Mouse (Mus musculus) stomach, postnatal 0 days (tissue): ENCODE results near the gene Lgr5. TPM values are rescaled to one million over a fixed set of nuclear protein-coding genes. Genes with fewer than 3 reads are reported as not detected.

ENCODE experiments used
- ATAC-seq: fragments of 200-750 bp; cut with Nextera tagmentation; 2 replicates; pipeline ENCODE4 v1.8.0; 2017; ENCODE audit not compliant: low FRiP score, low TSS enrichment
- DNase-seq: peaks from one replicate; pipeline ENCODE4 v3.0.0-alpha.2; 2016; ENCODE audit warnings: low spot score
- H3K27ac ChIP-seq: fragments of 300-500 bp; sonication (generic); replicated peaks from 2 replicates; pipeline ENCODE4 v1.5.1; 2014; ENCODE audit warnings: mild to moderate bottlenecking, control low read depth
- H3K27me3 ChIP-seq: fragments of 300-500 bp; sonication (generic); 2 replicates; pipeline ENCODE4 v1.6.1; 2014; ENCODE audit warnings: low read length; ENCODE audit not compliant: control insufficient read depth, insufficient read depth
- H3K36me3 ChIP-seq: fragments of 300-500 bp; sonication (generic); 2 replicates; pipeline ENCODE4 v1.6.1; 2014; ENCODE audit warnings: low read length, mixed read lengths; ENCODE audit not compliant: control insufficient read depth, insufficient read depth
- H3K4me1 ChIP-seq: fragments of 300-500 bp; sonication (generic); replicated peaks from 2 replicates; pipeline ENCODE4 v1.6.1; 2014; ENCODE audit warnings: antibody characterized with exemption; ENCODE audit not compliant: control insufficient read depth, insufficient read depth
- H3K4me2 ChIP-seq: fragments of 300-500 bp; sonication (generic); replicated peaks from 2 replicates; pipeline ENCODE4 v1.6.1; 2014; ENCODE audit warnings: low read depth, mild to moderate bottlenecking, control low read depth, moderate library complexity
- H3K4me3 ChIP-seq: fragments of 300-500 bp; sonication (generic); 2 replicates; pipeline ENCODE4 v1.5.1; 2014; ENCODE audit warnings: low read depth, low read length, control low read depth
- H3K9ac ChIP-seq: fragments of 300-500 bp; sonication (generic); 2 replicates; pipeline ENCODE4 v1.6.1; 2014; ENCODE audit warnings: mild to moderate bottlenecking, low read length, control low read depth, mixed read lengths
- H3K9me3 ChIP-seq: fragments of 300-500 bp; sonication (generic); 2 replicates; pipeline ENCODE4 v1.6.1; 2016; ENCODE audit warnings: low read length; ENCODE audit not compliant: control insufficient read depth
- CTCF ChIP-seq: IDR thresholded peaks from 2 replicates; pipeline ENCODE4 v1.5.1; 2016; ENCODE audit warnings: antibody characterized with exemption, low read depth, mild to moderate bottlenecking, moderate library complexity
- EP300 ChIP-seq: optimal IDR thresholded peaks from 2 replicates; pipeline ENCODE3; 2016; ENCODE audit warnings: antibody characterized with exemption
- WGBS: fragments of 180-500 bp; shearing (Covaris S2); extraction: QIAGEN DNeasy Blood & Tissue Kit; methylation state at CpG from one replicate; pipeline ENCODE4 v1.1.7; 2014; 5-methylcytosine and 5-hydroxymethylcytosine counted together
- polyA plus RNA-seq: library from polyadenylated mRNA; unstranded; fragments of >200 nt; fragmentation: Nextera tagmentation; extraction: Ambion mirVana; gene quantifications from 2 replicates; pipeline ENCODE4 v1.2.1, GENCODE M21; 2015

Gene Lgr5
- polyA plus RNA-seq, 1 experiment from 2014 or later: 2.9 TPM

- no peaks in the 10 kb centered on the region for H3K27me3 ChIP-seq
- H3K36me3 ChIP-seq: no peaks in the 10 kb centered on the region
- no peak overlapping the region for H3K4me3 ChIP-seq
- no peak overlapping the region for H3K4me2 ChIP-seq
- no peak overlapping the region for H3K27ac ChIP-seq
- DNase-seq: no peak
- no peaks in the 10 kb centered on the region for H3K9me3 ChIP-seq
- H3K4me1 ChIP-seq: no peaks in the 10 kb centered on the region
- 73% methylated on average over 3 of the region's 3 CpGs for WGBS
- TF ChIP-seq EP300 (no peak), CTCF (no peak)
- no peak for ATAC-seq
- H3K9ac ChIP-seq: no peak overlapping the region
Measured at GRCm38 (mm10) chr10:115551069-115551468, 36.5 kb downstream of the Lgr5 start.

DNA sequence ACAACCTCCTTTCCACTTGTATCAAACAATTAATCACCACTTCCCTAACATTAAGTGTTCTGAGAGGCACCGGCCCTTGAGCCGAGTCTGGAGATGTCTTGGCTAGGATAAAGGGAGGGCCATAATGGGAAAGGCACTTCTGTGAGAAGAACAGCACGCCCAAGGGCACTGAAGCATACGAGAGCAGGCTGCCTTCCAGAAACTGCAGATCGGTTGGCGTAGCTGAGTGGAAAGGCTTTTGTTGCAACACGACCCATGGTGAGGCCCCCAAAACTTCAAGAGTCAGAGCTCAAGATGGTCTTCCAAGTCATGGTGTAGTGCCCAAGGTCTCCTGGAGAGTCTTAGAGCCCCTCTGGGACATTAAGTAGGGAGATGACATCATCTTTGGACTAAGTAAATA, 37.3 kb downstream of the Lgr5 start:
- no peak overlapping the region for H3K4me3 ChIP-seq
- H3K4me2 ChIP-seq: no peak overlapping the region
- TF ChIP-seq CTCF: no peak
- TF ChIP-seq EP300: no peak
- no peak overlapping the region for H3K9ac ChIP-seq
- no peaks in the 10 kb centered on the region for H3K4me1 ChIP-seq
- no peak for ATAC-seq
- H3K27ac ChIP-seq: no peak overlapping the region
- no peak for DNase-seq
- no peaks in the 10 kb centered on the region for H3K9me3 ChIP-seq
- no peaks in the 10 kb centered on the region for H3K27me3 ChIP-seq
- no peaks in the 10 kb centered on the region for H3K36me3 ChIP-seq
- WGBS: 76% methylated on average over 7 of the region's 7 CpGs

DNA sequence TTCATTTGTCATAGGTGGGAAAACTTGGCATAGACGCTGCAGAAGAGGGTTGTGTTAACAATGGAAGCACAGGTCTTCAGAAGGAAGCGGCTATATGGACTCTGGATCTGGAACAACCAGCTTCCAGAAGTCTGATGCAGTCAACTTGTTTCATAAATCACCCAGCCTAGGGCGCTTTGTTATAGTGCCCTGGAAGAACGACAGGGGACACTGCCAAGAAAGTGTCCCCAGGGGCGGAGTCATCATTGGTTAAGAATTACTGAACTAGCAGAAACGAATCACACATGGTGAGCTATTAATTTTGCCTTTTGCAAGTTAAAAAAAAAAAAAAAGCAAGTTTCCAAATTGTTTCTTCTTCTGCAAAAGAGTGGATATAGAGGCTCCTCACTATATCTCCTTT, 44.7 kb downstream of the Lgr5 start:
- WGBS: 56% methylated on average over 6 of the region's 6 CpGs
- DNase-seq: no peak
- no peak for ATAC-seq

DNA sequence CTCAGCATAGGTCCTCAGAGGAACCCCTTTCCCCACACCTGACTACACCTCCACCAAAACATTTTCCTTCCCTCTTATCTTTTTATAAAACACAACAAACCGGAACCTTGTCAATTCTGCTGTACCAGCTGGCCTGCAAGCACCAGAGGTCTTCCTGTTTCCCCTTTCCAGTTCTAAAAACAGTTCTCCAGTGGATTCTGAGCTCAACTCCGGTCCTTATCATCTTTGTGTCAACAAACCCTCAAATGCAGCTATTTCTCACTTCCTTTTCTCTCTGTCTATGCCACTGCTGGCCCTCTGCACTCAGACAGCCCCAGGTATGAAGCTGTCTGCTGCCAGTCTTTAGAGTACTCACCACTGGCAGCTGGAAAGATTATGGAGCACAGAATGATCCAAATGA, 56.8 kb downstream of the Lgr5 start:
- 22% methylated on average over 2 of the region's 2 CpGs for WGBS
- Histone ChIP-seq H3K4me1 (no peaks in the 10 kb centered on the region), H3K4me3 (no peak overlapping the region), H3K27me3 (no peaks in the 10 kb centered on the region), H3K9me3 (no peaks in the 10 kb centered on the region), H3K36me3 (no peaks in the 10 kb centered on the region), H3K27ac (no peak overlapping the region), H3K9ac (no peak overlapping the region), H3K4me2 (no peak overlapping the region)
- ATAC-seq: no peak
- TF ChIP-seq CTCF (no peak), EP300 (no peak)
- DNase-seq: no peak

More for the DNA sequence above, 44.7 kb downstream of the Lgr5 start:
- Histone ChIP-seq H3K27me3 (no peaks in the 10 kb centered on the region), H3K36me3 (no peaks in the 10 kb centered on the region), H3K4me2 (no peak overlapping the region), H3K9ac (no peak overlapping the region), H3K4me1 (no peaks in the 10 kb centered on the region), H3K27ac (no peak overlapping the region), H3K9me3 (no peaks in the 10 kb centered on the region), H3K4me3 (no peak overlapping the region)
- no peak for TF ChIP-seq CTCF
- TF ChIP-seq EP300: no peak

DNA sequence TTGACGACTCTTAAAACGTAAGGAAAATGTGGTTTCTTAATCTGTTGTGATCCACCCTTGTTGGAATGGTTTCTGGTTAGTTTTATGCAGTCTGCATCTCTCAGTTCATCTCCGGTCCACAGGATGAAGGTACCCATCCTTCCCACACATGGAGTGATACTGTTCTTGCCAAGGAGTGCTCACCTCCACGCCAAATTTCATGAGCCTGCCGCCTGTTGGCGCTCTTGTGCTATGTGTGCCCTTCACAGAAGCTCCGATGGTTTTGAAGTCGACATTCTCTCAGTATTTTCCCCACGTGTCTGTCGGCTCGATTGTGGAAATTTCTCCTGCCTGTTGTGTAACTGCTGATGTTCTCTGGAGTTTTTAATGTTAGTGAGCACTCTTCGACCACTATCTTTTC, 57.8 kb downstream of the Lgr5 start:
- Histone ChIP-seq H3K4me2 (no peak overlapping the region), H3K36me3 (no peaks in the 10 kb centered on the region), H3K4me3 (no peak overlapping the region), H3K9me3 (no peaks in the 10 kb centered on the region), H3K4me1 (no peaks in the 10 kb centered on the region), H3K27ac (no peak overlapping the region), H3K27me3 (no peaks in the 10 kb centered on the region), H3K9ac (no peak overlapping the region)
- DNase-seq (no peak), ATAC-seq (no peak)
- TF ChIP-seq CTCF (no peak), EP300 (no peak)
- 85% methylated on average over 12 of the region's 12 CpGs for WGBS

GRCm38 (mm10) chr10:115528892-115529291, 58.7 kb downstream of the Lgr5 start:
- H3K9me3 ChIP-seq: no peaks in the 10 kb centered on the region
- TF ChIP-seq EP300 (no peak), CTCF (no peak)
- H3K4me3 ChIP-seq: no peak overlapping the region
- no peaks in the 10 kb centered on the region for H3K4me1 ChIP-seq
- no peaks in the 10 kb centered on the region for H3K27me3 ChIP-seq
- H3K36me3 ChIP-seq: no peaks in the 10 kb centered on the region
- no peak for DNase-seq
- WGBS: 56% methylated on average over 4 of the region's 4 CpGs
- no peak overlapping the region for H3K27ac ChIP-seq
- no peak overlapping the region for H3K9ac ChIP-seq
- H3K4me2 ChIP-seq: no peak overlapping the region
- no peak for ATAC-seq

GRCm38 (mm10) chr10:115521081-115521451, 66.5 kb downstream of the Lgr5 start:
- Histone ChIP-seq H3K27ac (no peak overlapping the region), H3K4me3 (no peak overlapping the region), H3K36me3 (no peaks in the 10 kb centered on the region), H3K9ac (no peak overlapping the region), H3K9me3 (no peaks in the 10 kb centered on the region), H3K4me1 (no peaks in the 10 kb centered on the region), H3K27me3 (no peaks in the 10 kb centered on the region), H3K4me2 (no peak overlapping the region)
- DNase-seq (no peak), ATAC-seq (no peak)
- TF ChIP-seq CTCF: no peak
- TF ChIP-seq EP300: no peak
- WGBS: 65% methylated on average over 4 of the region's 4 CpGs
